Mouse (Mus musculus) telencephalon, adult 2 months (tissue): ENCODE results near the gene Zmiz2.
"Not testable (repeated sequence)": the region's sequence is repeated elsewhere in the genome, so short reads cannot be mapped to it uniquely, and the experiment has no call there.

Experiments used
- DNase-seq: peaks from one replicate; pipeline ENCODE4 v3.0.0-alpha.2; 2011; ENCODE audit warnings: low read depth, low spot score

The Zmiz2 gene

DNA sequence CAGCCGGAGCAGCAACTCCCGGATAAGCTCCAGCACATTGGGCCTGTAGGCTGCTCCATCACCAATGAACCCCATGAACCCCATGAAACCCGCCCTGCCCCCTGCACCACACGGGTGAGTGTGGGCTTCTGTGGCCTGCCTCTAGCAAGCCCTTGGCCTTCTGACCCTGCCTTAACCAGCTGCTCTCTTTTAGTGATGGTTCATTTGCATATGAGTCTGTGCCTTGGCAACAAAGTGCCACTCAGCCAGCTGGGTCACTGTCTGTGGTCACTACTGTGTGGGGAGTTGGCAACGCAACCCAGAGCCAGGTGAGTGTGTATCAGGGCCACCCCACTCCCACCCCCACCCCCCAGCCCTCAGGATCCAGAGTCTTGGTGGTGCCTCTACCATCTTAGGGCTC, 6.7 kb downstream of the Zmiz2 start:
- no peak for DNase-seq

GRCm38 (mm10) chr11:6398141-6398540, 9.3 kb downstream of the Zmiz2 start:
- DNase-seq = no peak

DNA sequence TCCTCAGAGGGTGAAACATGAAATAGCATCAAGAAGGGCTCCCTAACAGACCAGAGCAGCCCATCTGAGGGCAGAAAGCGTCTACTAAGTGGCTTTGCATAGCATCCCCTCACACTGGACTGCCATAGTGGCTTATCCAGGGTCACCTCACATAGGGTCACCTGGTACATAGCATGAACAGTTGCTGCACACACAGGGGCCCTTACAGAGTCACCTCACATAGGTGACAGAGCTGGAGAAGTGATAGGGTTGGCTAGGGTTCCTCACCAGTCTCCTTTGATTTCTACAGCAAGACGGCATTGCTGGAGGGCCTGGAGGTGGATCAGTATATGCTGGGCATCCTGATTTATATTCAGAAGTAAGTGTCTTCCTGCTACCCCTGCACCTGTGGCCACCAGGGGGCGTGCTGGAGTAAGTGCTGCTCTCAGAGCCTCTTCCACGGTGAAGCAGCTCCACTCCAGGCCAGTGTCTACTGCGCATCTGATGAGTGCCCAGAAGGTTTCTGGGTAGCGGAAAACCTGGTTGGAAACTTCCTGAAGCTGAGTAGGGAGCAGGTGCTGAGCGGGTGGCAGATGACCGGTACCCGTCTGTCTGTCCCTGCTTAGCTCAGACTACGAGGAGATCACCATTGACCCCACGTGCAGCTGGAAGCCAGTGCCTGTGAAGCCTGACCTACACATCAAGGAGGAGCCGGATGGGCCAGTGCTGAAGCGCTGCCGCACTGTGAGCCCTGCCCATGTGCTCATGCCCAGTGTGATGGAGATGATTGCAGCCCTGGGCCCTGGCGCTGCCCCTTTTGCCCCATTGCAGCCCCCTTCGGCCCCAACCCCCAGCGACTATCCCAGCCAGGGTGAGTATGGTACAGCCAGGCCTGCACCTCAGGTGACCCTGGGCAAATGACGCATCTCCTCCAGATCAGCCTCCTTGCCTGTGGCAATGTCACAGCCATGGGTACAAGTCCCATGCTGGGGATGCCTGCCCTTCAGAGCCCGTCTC, 13.9 kb downstream of the Zmiz2 start:
- no peak for DNase-seq

DNA sequence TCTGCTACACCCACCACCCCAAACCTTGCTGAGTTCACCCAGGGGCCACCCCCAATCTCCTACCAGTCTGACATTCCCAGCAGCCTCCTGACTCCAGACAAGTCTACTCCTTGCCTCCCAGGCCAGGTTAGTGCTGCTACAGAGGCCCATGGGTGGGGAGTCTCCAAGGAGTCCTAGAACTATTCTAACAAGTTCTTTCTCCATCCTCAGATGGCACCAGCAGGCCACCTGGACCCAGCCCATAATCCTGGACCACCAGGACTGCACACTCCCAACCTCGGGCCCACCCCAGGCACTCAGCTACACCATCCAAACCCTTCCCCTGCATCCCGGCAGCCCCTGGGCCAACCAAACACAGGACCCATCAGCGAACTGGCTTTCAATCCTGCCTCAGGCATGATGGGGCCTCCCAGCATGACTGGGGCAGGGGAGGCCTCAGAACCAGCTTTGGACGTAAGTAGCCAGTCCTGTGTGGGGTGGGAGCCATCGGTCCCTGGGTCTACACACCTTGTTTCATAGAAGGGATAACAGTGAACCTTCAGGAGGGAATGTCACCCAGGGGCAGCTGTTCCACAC, 15.0 kb downstream of the Zmiz2 start:
- DNase-seq = no peak

DNA sequence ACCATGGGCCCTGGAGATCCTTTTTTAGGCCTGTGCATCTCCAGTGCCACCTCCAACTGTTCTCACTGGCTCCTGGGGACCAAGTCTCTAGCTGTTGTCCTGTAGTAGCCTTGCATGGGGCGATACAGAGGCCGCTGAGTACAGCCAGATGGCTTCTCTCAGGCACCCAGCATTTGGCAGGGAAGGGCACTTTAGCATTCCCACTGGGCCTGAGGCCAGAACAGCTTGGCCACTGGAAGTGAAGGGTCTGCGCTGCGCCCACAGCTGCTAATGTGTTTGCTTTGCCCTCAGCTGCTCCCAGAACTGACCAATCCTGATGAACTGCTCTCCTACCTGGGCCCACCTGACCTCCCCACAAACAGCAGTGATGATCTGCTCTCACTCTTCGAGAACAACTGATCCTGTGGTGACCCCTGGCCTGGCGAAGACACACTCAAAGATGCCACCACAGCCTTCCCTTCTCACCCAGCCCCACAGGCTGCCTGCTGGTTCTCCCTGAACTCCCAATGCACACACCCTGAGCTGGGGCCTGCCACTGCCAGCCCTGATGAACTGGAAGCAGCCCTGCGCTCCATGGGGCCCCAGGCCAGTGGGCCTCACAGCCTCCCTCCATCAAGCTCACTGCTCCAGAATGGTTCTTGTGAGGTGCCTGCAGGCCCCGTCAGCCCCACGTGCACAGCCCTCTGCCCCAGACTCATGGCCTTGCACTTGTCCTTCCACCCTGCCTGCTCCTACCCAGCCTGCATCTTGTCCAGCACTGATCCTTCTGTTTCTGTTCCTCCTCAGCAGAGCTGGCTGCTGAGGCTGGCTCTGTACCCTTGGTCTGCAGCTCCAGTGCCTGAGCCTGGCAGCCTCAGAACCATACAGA, 16.1 kb downstream of the Zmiz2 start:
- no peak for DNase-seq

DNA sequence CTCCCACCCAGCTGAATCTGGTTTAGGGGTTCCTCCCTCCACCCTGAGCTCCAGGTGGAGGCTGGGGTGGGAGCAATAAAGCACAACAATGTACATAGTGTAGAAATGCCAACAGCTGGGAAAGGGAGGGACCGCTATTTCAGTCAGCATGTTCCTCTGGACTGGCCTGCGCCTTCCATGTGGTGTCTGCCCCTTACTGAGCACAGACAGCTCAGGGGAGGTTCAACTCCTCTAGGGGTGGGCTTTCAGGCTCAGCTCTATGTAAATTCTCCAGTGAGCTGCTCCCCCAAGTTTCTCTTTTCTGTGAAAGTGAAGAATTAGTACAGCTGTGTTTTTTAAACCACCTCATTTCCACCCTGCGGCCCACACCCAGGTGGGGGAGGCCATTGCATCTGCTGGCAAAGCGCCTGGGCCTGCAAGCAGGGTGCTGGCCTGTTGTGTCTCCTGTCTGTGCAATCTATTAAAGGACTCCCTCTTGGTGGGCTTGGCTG, 16.8 kb downstream of the Zmiz2 start:
- DNase-seq = no peak

- DNase-seq = no peak
Measured at GRCm38 (mm10) chr11:6406251-6407161, 17.6 kb downstream of the Zmiz2 start.

GRCm38 (mm10) chr11:6407162-6407621, 18.3 kb downstream of the Zmiz2 start:
- no peak for DNase-seq

DNA sequence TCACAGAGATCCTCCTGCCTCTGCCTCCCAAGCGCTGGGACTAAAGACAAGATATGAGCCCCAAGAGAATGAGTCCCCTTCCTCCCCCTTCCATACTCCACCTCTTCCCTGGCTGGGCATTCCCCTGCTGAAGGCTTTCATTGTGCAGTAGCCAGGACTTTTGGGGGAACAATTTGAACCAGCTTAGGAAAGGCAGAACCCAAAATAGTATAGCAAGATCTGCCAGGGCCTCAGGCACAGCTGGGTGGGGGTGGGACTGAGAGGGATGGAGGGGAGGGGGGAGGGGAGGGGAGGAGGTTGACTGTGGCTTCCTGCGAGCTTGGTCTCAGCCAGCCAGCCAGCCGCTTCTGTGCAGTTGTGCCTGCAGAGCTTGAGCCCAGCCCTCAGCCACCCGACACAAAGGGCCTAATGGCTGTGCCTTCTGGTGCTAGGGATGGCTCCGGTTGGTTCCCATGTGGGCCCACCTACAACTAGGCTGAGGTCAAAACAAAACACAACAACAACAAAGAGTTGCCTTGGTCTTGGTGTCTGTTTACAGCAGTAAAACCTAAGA, 21.3 kb downstream of the Zmiz2 start:
- peak; percentile 69 for DNase-seq

DNA sequence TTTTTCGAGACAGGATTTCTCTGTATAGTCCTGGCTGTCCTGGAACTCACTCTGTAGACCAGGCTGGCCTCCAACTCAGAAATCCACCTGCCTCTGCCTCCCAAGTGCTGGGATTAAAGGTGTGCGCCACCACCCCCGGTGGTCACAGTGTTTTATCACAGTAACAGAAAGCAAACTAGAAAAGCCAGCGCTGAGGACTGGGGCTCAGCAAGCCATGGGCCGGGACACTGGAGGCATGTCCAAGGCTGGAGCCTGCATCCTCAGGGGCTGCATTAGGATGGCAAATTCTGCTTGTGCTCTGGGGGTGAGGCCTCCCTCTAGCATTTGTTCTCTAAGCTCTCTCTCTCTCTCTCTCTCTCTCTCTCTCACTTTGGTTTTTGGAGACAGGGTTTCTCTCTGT, 21.9 kb downstream of the Zmiz2 start:
- DNase-seq = not testable (repeated sequence)

- no peak for DNase-seq
Measured at GRCm38 (mm10) chr11:6411684-6412083, 22.8 kb downstream of the Zmiz2 start.

GRCm38 (mm10) chr11:6413264-6413663, 24.4 kb downstream of the Zmiz2 start:
- no peak for DNase-seq

GRCm38 (mm10) chr11:6414751-6415550, 26.1 kb downstream of the Zmiz2 start, which contains the start of gene Ppia:
TSS of gene Ppia (plus strand) at chr11:6415443.
- no peak for DNase-seq

DNA sequence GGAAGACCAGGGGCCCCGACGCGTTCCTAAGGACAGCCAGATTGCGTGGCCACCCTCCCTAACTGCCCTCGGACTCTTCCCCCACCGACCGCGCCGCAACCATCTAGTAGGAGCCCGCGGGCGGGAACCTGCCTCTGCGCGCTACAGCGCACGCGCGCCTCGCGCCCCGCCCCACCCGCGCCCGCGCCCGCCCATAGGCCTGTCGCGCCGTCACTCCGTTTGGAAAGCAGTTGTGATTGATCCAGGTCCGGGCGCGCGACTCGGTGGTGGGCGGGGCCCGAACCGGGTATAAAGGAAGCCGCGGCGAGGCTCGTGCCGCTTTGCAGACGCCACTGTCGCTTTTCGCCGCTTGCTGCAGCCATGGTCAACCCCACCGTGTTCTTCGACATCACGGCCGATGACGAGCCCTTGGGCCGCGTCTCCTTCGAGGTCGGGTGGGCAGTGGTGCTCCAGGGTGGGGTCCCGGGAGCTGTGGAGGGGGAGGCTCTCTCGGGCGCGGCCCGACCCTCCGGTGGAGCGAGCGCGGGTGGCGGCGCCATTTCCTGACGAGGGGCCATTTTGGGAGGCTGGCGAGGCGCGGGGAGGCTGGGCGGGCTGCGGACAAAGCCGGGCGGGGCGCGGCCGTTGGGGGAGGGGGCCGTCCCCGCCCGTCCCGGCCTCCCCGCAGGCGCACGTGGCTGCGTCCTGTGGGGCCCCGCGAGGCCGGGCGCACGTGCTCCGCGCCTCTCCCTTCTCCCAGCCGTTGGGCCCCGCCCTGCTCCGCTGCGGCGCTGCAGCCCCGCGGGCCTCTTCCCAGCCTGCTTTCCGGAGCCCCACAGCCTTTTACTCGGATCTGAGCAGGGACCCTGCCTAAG, 26.9 kb downstream of the Zmiz2 start:
- peak; percentile 76 for DNase-seq

GRCm38 (mm10) chr11:6416405-6417034, 27.6 kb downstream of the Zmiz2 start:
- DNase-seq = peak; percentile 80

- DNase-seq = no peak
Measured at GRCm38 (mm10) chr11:6417069-6417468, 28.2 kb downstream of the Zmiz2 start.

- no peak for DNase-seq
Measured at GRCm38 (mm10) chr11:6417490-6417889, 28.6 kb downstream of the Zmiz2 start.

- DNase-seq = no peak
Measured at GRCm38 (mm10) chr11:6418751-6419150, 29.9 kb downstream of the Zmiz2 start.
